Mouse (Mus musculus): Measurements from ENCODE around the gene Sart3. TPM values are rescaled to one million over a fixed set of nuclear protein-coding genes. Genes with fewer than 3 reads are reported as not detected.
A peak's percentile ranks its signal among the peaks of the same experiment; 100 is the strongest.
"Not testable (repeated sequence)": the region's sequence is repeated elsewhere in the genome, so short reads cannot be mapped to it uniquely, and the experiment has no call there.

The Sart3 gene
- polyA plus RNA-seq (2015; fragmentation: Nextera tagmentation; extraction: Ambion mirVana): 54.8 and 62.4 TPM in 2 replicates

GRCm38 (mm10) chr5:113772450-113772895 is at the start of gene Sart3, which contains the start of gene Iscu:
Gene Sart3 (minus strand): TSS chr5:113772510.
Gene Iscu (plus strand): TSS chr5:113772748.
- H3K4me2 ChIP-seq (replicated peaks; ENCODE audit: low read depth, low read length): peak within 1 kb of the TSS; percentile 86
- no peaks in the 10 kb centered on the region for H3K9me3 ChIP-seq (ENCODE audit: low read length)
- H3K36me3 ChIP-seq (ENCODE audit: insufficient read depth, low read length): peaks cover 32% of the 10 kb centered on the region
- H3K27ac ChIP-seq (ENCODE audit: low read length): peak within 1 kb of the TSS; percentile 97
- H3K4me3 ChIP-seq (ENCODE audit: low read length): peak within 1 kb of the TSS; percentile 99
- H3K4me1 ChIP-seq (ENCODE audit: insufficient read depth, low read length): peaks cover 24% of the 10 kb centered on the region
- under 1% methylated on average over 45 of the region's 49 CpGs for WGBS
- H3K27me3 ChIP-seq (ENCODE audit: insufficient read depth, low read length): no peaks in the 10 kb centered on the region
- peak; percentile 89 for ATAC-seq (ENCODE audit: low FRiP score, low TSS enrichment)
- H3K9ac ChIP-seq (replicated peaks; ENCODE audit: low read length): peak within 1 kb of the TSS; percentile 96

- Histone ChIP-seq H3K4me3 (ENCODE audit: low read length) (no peak overlapping the region), H3K36me3 (ENCODE audit: insufficient read depth, low read length) (no peaks in the 10 kb centered on the region), H3K9ac (replicated peaks; ENCODE audit: low read length) (no peak overlapping the region), H3K4me2 (replicated peaks; ENCODE audit: low read depth, low read length) (no peak overlapping the region), H3K4me1 (ENCODE audit: insufficient read depth, low read length) (peaks cover 13% of the 10 kb centered on the region), H3K27me3 (ENCODE audit: insufficient read depth, low read length) (no peaks in the 10 kb centered on the region; the same call in 1 of the 2 replicates), H3K9me3 (ENCODE audit: low read length) (no peaks in the 10 kb centered on the region), H3K27ac (ENCODE audit: low read length) (no peak overlapping the region)
- WGBS: 61% methylated on average over 14 of the region's 14 CpGs
- ATAC-seq (ENCODE audit: low FRiP score, low TSS enrichment): no peak
Measured at GRCm38 (mm10) chr5:113818572-113818971, 46.3 kb upstream of the Sart3 start.

- no peak overlapping the region for H3K4me3 ChIP-seq (ENCODE audit: low read length)
- no peak overlapping the region; the same call in 1 of the 2 replicates for H3K4me2 ChIP-seq (replicated peaks; ENCODE audit: low read depth, low read length)
- no peak for ATAC-seq (ENCODE audit: low FRiP score, low TSS enrichment)
- H3K9me3 ChIP-seq (ENCODE audit: low read length): peaks cover 6% of the 10 kb centered on the region; the same call in 1 of the 2 replicates
- 12% methylated on average over 15 of the region's 15 CpGs for WGBS
- no peaks in the 10 kb centered on the region; the same call in 1 of the 2 replicates for H3K27me3 ChIP-seq (ENCODE audit: insufficient read depth, low read length)
- H3K36me3 ChIP-seq (ENCODE audit: insufficient read depth, low read length): no peaks in the 10 kb centered on the region
- peak overlapping the region; percentile 16; the same call in 1 of the 2 replicates for H3K9ac ChIP-seq (replicated peaks; ENCODE audit: low read length)
- H3K4me1 ChIP-seq (ENCODE audit: insufficient read depth, low read length): peaks cover 13% of the 10 kb centered on the region
- H3K27ac ChIP-seq (ENCODE audit: low read length): no peak overlapping the region
Measured at GRCm38 (mm10) chr5:113815638-113816152, 43.4 kb upstream of the Sart3 start.

GRCm38 (mm10) chr5:113815041-113815389 is 42.7 kb upstream of the Sart3 start:
- Histone ChIP-seq H3K4me1 (ENCODE audit: insufficient read depth, low read length) (peaks cover 13% of the 10 kb centered on the region), H3K27me3 (ENCODE audit: insufficient read depth, low read length) (no peaks in the 10 kb centered on the region; the same call in 1 of the 2 replicates), H3K9me3 (ENCODE audit: low read length) (peaks cover 6% of the 10 kb centered on the region; the same call in 1 of the 2 replicates), H3K4me2 (replicated peaks; ENCODE audit: low read depth, low read length) (no peak overlapping the region), H3K27ac (ENCODE audit: low read length) (no peak overlapping the region), H3K9ac (replicated peaks; ENCODE audit: low read length) (no peak overlapping the region), H3K4me3 (ENCODE audit: low read length) (no peak overlapping the region), H3K36me3 (ENCODE audit: insufficient read depth, low read length) (no peaks in the 10 kb centered on the region)
- no peak for ATAC-seq (ENCODE audit: low FRiP score, low TSS enrichment)
- 53% methylated on average over 11 of the region's 11 CpGs for WGBS

- Histone ChIP-seq H3K4me1 (ENCODE audit: insufficient read depth, low read length) (peaks cover 13% of the 10 kb centered on the region), H3K27me3 (ENCODE audit: insufficient read depth, low read length) (no peaks in the 10 kb centered on the region; the same call in 1 of the 2 replicates), H3K27ac (ENCODE audit: low read length) (no peak overlapping the region), H3K9me3 (ENCODE audit: low read length) (peaks cover 6% of the 10 kb centered on the region; the same call in 1 of the 2 replicates), H3K4me2 (replicated peaks; ENCODE audit: low read depth, low read length) (no peak overlapping the region), H3K36me3 (ENCODE audit: insufficient read depth, low read length) (no peaks in the 10 kb centered on the region), H3K9ac (replicated peaks; ENCODE audit: low read length) (no peak overlapping the region), H3K4me3 (ENCODE audit: low read length) (no peak overlapping the region)
- 31% methylated on average over 27 of the region's 27 CpGs for WGBS
- ATAC-seq (ENCODE audit: low FRiP score, low TSS enrichment): no peak
Measured at GRCm38 (mm10) chr5:113814111-113815040, 42.1 kb upstream of the Sart3 start.

GRCm38 (mm10) chr5:113813608-113814007 is 41.3 kb upstream of the Sart3 start:
- peaks cover 6% of the 10 kb centered on the region; the same call in 1 of the 2 replicates for H3K9me3 ChIP-seq (ENCODE audit: low read length)
- 26% methylated on average over 9 of the region's 9 CpGs for WGBS
- no peak overlapping the region for H3K9ac ChIP-seq (replicated peaks; ENCODE audit: low read length)
- no peak overlapping the region for H3K27ac ChIP-seq (ENCODE audit: low read length)
- peaks cover 13% of the 10 kb centered on the region for H3K4me1 ChIP-seq (ENCODE audit: insufficient read depth, low read length)
- no peaks in the 10 kb centered on the region; the same call in 1 of the 2 replicates for H3K27me3 ChIP-seq (ENCODE audit: insufficient read depth, low read length)
- no peak for ATAC-seq (ENCODE audit: low FRiP score, low TSS enrichment)
- no peaks in the 10 kb centered on the region for H3K36me3 ChIP-seq (ENCODE audit: insufficient read depth, low read length)
- H3K4me2 ChIP-seq (replicated peaks; ENCODE audit: low read depth, low read length): no peak overlapping the region
- H3K4me3 ChIP-seq (ENCODE audit: low read length): no peak overlapping the region

- ATAC-seq (ENCODE audit: low FRiP score, low TSS enrichment): no peak
- H3K27me3 ChIP-seq (ENCODE audit: insufficient read depth, low read length): no peaks in the 10 kb centered on the region; the same call in 1 of the 2 replicates
- no peak overlapping the region for H3K4me3 ChIP-seq (ENCODE audit: low read length)
- H3K4me2 ChIP-seq (replicated peaks; ENCODE audit: low read depth, low read length): no peak overlapping the region
- H3K9ac ChIP-seq (replicated peaks; ENCODE audit: low read length): no peak overlapping the region
- 90% methylated on average over 2 of the region's 2 CpGs for WGBS
- no peaks in the 10 kb centered on the region for H3K36me3 ChIP-seq (ENCODE audit: insufficient read depth, low read length)
- H3K27ac ChIP-seq (ENCODE audit: low read length): no peak overlapping the region
- peaks cover 13% of the 10 kb centered on the region for H3K4me1 ChIP-seq (ENCODE audit: insufficient read depth, low read length)
- peaks cover 6% of the 10 kb centered on the region; the same call in 1 of the 2 replicates for H3K9me3 ChIP-seq (ENCODE audit: low read length)
Measured at GRCm38 (mm10) chr5:113812638-113813037, 40.3 kb upstream of the Sart3 start.

GRCm38 (mm10) chr5:113811824-113812420 is 39.6 kb upstream of the Sart3 start:
- not testable (repeated sequence) for H3K4me2 ChIP-seq (replicated peaks; ENCODE audit: low read depth, low read length); H3K4me3 ChIP-seq (ENCODE audit: low read length); H3K9ac ChIP-seq (replicated peaks; ENCODE audit: low read length); H3K27ac ChIP-seq (ENCODE audit: low read length); H3K36me3 ChIP-seq (ENCODE audit: insufficient read depth, low read length); ATAC-seq (ENCODE audit: low FRiP score, low TSS enrichment); H3K9me3 ChIP-seq (ENCODE audit: low read length); H3K27me3 ChIP-seq (ENCODE audit: insufficient read depth, low read length)
- 16% methylated on average over 11 of the region's 12 CpGs for WGBS
- H3K4me1 ChIP-seq (ENCODE audit: insufficient read depth, low read length): peaks cover 13% of the 10 kb centered on the region

- Histone ChIP-seq H3K4me3 (ENCODE audit: low read length) (no peak overlapping the region), H3K4me1 (ENCODE audit: insufficient read depth, low read length) (peaks cover 4% of the 10 kb centered on the region; the same call in 1 of the 2 replicates), H3K27me3 (ENCODE audit: insufficient read depth, low read length) (no peaks in the 10 kb centered on the region), H3K9me3 (ENCODE audit: low read length) (peaks cover 6% of the 10 kb centered on the region; the same call in 1 of the 2 replicates), H3K4me2 (replicated peaks; ENCODE audit: low read depth, low read length) (no peak overlapping the region), H3K9ac (replicated peaks; ENCODE audit: low read length) (no peak overlapping the region), H3K27ac (ENCODE audit: low read length) (no peak overlapping the region), H3K36me3 (ENCODE audit: insufficient read depth, low read length) (no peaks in the 10 kb centered on the region)
- 91% methylated on average over 4 of the region's 4 CpGs for WGBS
- no peak for ATAC-seq (ENCODE audit: low FRiP score, low TSS enrichment)
Measured at GRCm38 (mm10) chr5:113810111-113810510, 37.8 kb upstream of the Sart3 start.

Measured in kidney, embryonic 16.5 days (tissue).